Mouse (Mus musculus) layer of hippocampus, adult 11-12 months (tissue): ENCODE results near the gene Litaf.

ENCODE experiments used
- DNase-seq: peaks from one replicate; pipeline ENCODE4 v3.0.0; 2022; ENCODE audit warnings: low spot score

Gene Litaf

GRCm38 (mm10) chr16:11066029-11066832 lies at the start of gene Litaf:
Litaf (minus strand) TSS chr16:11066157.
- DNase-seq, result peak; percentile 98

- DNase-seq, result peak; percentile 27
Observed at GRCm38 (mm10) chr16:11109198-11109740, 43.3 kb upstream of the Litaf start.

GRCm38 (mm10) chr16:11104905-11105304 lies 38.9 kb upstream of the Litaf start:
- no peak for DNase-seq

GRCm38 (mm10) chr16:11097301-11097700 lies 31.3 kb upstream of the Litaf start:
- no peak for DNase-seq

- DNase-seq, result no peak
Observed at GRCm38 (mm10) chr16:11093717-11094386, 27.9 kb upstream of the Litaf start.

- DNase-seq, result no peak
Observed at GRCm38 (mm10) chr16:11092523-11092922, 26.6 kb upstream of the Litaf start.

GRCm38 (mm10) chr16:11092061-11092460 lies 26.1 kb upstream of the Litaf start:
- no peak for DNase-seq

- DNase-seq, result no peak
Observed at GRCm38 (mm10) chr16:11090836-11091570, 25.0 kb upstream of the Litaf start.

GRCm38 (mm10) chr16:11086856-11087588 lies 21.1 kb upstream of the Litaf start:
- DNase-seq, result no peak

GRCm38 (mm10) chr16:11086299-11086698 lies 20.3 kb upstream of the Litaf start:
- no peak for DNase-seq

- DNase-seq, result no peak
Observed at GRCm38 (mm10) chr16:11084181-11084580, 18.2 kb upstream of the Litaf start.

GRCm38 (mm10) chr16:11078216-11078869 lies 12.4 kb upstream of the Litaf start:
- no peak for DNase-seq

GRCm38 (mm10) chr16:11077601-11078201 lies 11.7 kb upstream of the Litaf start:
- no peak for DNase-seq

GRCm38 (mm10) chr16:11073060-11073459 lies 7.1 kb upstream of the Litaf start:
- DNase-seq, result no peak

- no peak for DNase-seq
Observed at GRCm38 (mm10) chr16:11072454-11072853, 6.5 kb upstream of the Litaf start.

GRCm38 (mm10) chr16:11071887-11072286 lies 5.9 kb upstream of the Litaf start:
- peak; percentile 19 for DNase-seq

- DNase-seq, result no peak
Observed at GRCm38 (mm10) chr16:11071176-11071575, 5.2 kb upstream of the Litaf start.

- no peak for DNase-seq
Observed at GRCm38 (mm10) chr16:11069710-11070420, 3.9 kb upstream of the Litaf start.

- no peak for DNase-seq
Observed at GRCm38 (mm10) chr16:11069271-11069670, 3.3 kb upstream of the Litaf start.

GRCm38 (mm10) chr16:11068666-11069065 lies 2.7 kb upstream of the Litaf start:
- DNase-seq, result no peak
